Mouse (Mus musculus): ENCODE data around the gene Megf8.
A peak's percentile ranks its signal among the peaks of the same experiment; 100 is the strongest.

The Megf8 gene

GRCm38 (mm10) chr7:25333596-25334307 lies 16.8 kb downstream of the Megf8 start:
- peak; percentile 88 for DNase-seq (ENCODE audit: low read depth, low spot score)

DNA sequence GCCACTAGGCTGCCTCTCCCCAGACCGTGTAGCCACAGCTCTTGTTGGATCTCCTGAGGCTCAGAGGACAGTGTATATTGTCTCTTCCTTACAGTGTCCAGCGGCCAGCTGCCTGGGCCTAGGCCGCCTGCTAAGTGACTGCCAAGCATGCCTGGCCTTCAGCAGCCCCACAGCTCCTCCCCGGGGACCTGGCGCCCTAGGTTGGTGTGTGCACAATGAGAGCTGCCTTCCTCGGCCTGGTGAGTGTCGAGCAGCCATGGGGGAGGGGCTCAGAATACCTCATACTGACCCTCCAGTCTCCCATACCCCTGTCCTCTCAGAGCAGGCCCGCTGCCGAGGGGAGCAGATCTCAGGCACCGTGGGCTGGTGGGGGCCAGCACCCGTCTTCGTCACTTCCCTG lies 17.5 kb downstream of the Megf8 start:
- DNase-seq (ENCODE audit: low read depth, low spot score) = no peak

GRCm38 (mm10) chr7:25339329-25339728 lies 22.4 kb downstream of the Megf8 start:
- no peak for DNase-seq (ENCODE audit: low read depth, low spot score)

GRCm38 (mm10) chr7:25341000-25341784 lies 24.2 kb downstream of the Megf8 start:
- no peak for DNase-seq (ENCODE audit: low read depth, low spot score)

DNA sequence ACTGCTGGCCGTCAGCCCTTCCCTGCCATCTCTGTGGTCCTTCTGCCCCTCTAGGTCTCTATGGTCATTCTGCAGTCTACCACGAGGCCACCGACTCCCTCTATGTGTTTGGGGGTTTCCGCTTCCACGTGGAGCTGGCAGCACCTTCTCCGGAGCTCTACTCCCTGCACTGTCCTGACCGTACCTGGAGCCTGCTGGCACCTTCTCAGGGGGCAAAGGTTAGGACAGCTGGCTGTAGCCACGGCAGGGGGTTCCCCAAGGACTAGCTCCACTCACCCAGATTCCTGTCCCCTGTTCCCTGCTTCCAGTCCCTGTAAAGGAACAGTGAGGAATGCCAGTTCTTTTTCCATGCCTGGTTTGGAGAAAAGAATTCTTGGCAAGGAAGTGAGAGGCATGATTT lies 31.9 kb downstream of the Megf8 start:
- no peak for DNase-seq (ENCODE audit: low read depth, low spot score)

DNA sequence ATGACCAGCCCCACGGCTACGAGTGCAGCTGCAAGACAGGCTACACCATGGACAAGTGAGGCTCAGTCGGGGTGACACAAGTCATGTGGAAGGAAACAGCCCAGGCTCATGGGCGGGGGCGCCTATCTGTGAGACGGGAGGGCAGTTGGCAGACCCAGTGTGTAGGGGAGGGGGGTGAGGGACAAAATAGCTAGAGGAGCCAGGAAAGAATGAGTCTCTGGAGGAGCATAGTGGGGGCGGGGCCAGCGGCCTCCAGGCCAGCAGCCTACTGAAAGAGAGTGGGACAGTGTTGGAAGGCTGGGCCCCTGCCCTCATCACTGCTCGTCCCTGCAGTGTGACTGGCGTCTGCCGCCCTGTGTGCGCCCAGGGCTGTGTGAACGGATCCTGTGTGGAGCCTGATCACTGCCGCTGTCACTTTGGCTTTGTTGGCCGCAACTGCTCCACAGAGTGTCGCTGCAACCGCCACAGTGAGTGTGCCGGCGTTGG lies 41.8 kb downstream of the Megf8 start:
- peak; percentile 39 for DNase-seq (ENCODE audit: low read depth, low spot score)

DNA sequence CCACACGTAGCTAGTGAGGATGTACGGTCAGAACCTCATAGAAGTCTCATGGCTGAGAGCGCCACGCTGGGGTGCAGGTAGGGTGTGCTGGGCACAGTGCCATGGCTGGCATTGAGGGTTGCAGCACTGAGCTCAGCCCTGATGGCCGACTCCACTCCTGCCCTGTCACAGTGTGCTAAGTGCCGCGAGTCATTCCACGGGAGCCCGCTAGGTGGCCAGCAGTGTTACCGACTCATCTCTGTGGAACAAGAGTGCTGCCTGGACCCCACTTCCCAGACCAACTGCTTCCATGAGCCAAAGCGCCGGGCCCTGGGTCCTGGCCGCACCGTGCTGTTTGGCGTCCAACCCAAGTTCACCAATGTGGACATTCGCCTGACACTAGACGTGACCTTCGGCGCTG lies 46.2 kb downstream of the Megf8 start:
- DNase-seq (ENCODE audit: low read depth, low spot score) = peak; percentile 82

- no peak for DNase-seq (ENCODE audit: low read depth, low spot score)
Observed at GRCm38 (mm10) chr7:25363632-25364031, 46.7 kb downstream of the Megf8 start.

GRCm38 (mm10) chr7:25365937-25366625 lies 49.1 kb downstream of the Megf8 start:
- DNase-seq (ENCODE audit: low read depth, low spot score) = peak; percentile 62

GRCm38 (mm10) chr7:25367632-25368293 lies 50.8 kb downstream of the Megf8 start:
- peak; percentile 52 for DNase-seq (ENCODE audit: low read depth, low spot score)

DNA sequence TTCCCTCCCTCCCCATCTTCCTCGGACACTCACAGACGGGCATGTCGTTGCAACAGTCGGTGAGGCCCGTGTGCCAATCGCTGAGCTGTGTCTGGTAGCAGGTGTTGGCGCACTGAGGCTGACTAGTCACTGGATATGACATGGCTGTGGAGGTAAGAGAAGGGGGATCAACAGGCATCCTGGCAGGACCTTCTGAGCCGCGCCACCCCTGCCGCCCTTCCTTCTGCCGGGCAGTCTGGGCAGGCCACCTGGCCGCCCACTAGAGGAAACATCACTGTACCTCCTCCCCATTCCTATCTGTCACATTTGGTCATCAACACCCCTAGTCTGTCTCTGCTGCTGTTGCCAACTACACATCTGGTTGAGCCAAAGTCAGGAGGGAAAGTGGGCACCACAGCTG lies 51.4 kb downstream of the Megf8 start:
- DNase-seq (ENCODE audit: low read depth, low spot score) = no peak

GRCm38 (mm10) chr7:25369058-25369749 lies 52.2 kb downstream of the Megf8 start, which contains the start of gene Cnfn:
Gene Cnfn (minus strand): TSS chr7:25369724.
- no peak for DNase-seq (ENCODE audit: low read depth, low spot score)

- no peak for DNase-seq (ENCODE audit: low read depth, low spot score)
Observed at GRCm38 (mm10) chr7:25372441-25372840, 55.5 kb downstream of the Megf8 start.

GRCm38 (mm10) chr7:25376556-25376955 lies 59.6 kb downstream of the Megf8 start:
- peak; percentile 90 for DNase-seq (ENCODE audit: low read depth, low spot score)

DNA sequence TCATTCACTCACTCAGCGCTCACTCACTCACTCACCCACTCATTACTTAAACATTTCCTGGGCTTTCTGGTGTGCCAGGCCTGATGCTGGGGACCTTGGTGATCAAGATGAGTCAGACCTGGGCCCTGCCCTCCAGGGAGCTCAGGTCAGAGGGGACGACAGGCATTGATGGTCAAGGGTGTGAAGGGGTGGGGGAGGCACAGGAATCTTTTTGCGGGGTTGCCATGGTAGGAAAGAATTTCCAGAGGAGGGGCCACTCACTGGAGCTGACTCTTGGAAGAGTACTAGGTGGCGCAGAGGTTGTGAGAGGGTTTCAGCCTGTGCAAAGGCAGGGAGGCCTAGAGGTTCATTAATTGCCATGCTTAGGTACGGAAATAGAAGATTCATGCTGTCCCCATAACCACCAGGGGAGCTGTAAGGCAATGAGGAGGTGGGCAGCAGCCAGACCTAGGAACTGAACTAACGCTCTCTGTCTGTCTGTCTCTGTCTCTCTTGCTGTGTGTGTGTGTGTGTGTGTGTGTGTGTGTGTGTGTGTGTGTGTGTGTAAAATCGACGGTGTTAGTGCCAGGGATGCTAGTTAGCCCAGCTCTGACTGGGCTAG lies 60.2 kb downstream of the Megf8 start:
- DNase-seq (ENCODE audit: low read depth, low spot score) = peak; percentile 63

- DNase-seq (ENCODE audit: low read depth, low spot score) = no peak
Observed at GRCm38 (mm10) chr7:25378181-25379100, 61.5 kb downstream of the Megf8 start.

DNA sequence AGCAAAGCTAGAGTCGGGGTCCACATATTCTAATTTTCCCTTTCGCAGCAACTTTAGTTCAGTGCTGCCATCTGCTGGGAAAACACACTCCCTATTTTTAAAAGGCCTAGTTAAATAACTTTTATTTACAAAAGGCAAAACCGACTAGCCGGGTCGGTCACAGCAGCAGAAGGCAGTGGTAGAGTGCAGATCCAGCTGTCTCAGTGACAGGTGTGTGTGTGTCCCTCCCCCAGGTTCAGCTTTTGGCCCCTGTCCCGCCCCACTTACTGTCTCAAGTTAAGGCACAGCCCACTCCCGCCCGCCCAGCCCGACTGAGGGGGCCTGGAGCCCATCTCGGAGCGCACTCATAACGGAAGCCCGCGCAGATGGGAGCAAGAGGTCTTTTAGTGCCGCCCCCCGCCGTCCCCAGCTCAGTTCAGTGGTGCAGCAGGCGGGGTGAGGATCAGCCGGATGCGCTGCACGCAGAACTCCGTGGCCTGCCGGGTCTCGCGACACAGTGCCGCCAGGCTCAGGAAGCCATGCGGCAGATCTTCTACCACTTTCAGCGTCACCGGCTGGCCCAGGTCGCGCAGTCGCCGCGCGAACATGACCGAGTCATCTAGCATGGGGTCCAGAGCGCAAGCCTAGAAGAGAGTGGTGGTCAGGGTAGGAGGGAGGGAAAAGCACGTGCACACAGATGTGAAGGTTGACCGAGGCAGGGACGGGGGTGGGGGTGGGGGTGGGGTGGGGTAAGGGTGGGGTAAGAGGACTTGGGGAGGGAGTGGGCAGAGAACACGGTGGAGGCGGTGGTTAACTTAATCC lies 62.8 kb downstream of the Megf8 start:
- DNase-seq (ENCODE audit: low read depth, low spot score) = peak; percentile 80

DNA sequence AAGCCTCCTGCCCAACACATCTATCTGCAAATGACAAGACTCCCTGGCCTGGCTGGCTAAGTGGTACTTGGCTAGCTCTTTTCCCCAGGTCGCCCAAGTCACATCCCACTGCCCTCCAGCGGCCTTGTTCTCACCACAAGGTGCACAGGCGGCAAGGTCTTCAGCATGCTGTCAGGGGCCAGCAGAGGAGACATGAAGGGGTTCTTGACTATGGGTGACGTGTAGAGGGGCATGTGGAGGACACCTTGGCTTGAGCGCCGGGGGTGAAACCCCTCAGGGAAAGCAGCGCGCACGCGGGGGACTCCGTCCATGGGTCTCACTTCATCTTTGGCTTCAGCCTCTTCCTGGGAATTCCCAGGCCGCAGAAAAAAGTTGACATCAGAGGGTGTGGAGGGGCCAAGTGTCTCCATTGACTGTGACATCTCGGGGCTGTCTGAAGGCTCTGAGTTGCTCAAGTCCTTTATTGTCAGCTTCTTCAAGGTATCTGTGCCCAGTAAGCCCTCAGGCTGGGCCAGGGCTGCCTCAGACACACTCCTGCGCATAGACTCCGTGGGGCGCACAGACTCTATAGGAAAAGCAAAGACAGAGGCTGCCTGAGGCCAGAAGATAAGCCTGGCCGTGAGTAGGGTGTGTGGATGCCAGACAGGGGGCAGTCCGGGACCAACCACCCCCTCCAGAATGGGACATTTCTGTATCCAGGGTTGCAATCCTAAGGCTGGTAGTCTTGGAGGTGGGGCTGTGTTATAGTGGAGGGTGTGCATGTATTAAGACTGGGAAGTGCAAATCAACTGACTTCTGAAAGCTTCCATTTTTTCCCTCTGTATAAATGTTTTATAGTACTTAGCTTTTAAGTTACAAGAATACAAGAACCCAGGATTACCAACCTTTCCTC lies 63.7 kb downstream of the Megf8 start:
- no peak for DNase-seq (ENCODE audit: low read depth, low spot score)
